Comparison of ENCODE assay signal across 24 mouse cellular contexts in genomic region chr4:57103830-57104229, GRCm38 (mm10). TPM values are rescaled to one million over a fixed set of nuclear protein-coding genes. Genes with fewer than 3 reads are reported as not detected.
A peak's percentile ranks its signal among the peaks of the same experiment; 100 is the strongest.
DNase-seq lines count a peak whose midpoint lies in the region; ATAC-seq and TF ChIP-seq lines count a peak whose summit lies in the region.
"Had no signal": no experiment of that assay in that cellular context is flagged by ENCODE, and none has a peak within 500 bp of the region (broad histone marks: within the 10 kb centered on the region; RNA-seq: fewer than 3 reads in every experiment).

No protein-coding gene starts in this region.

- no peaks in the 10 kb centered on the region for H3K9me3 ChIP-seq in kidney, embryonic 16.5 days (ENCODE audit: low read length)
- H3K9me3 ChIP-seq: embryonic facial prominence, embryonic 13.5 days; limb, embryonic 10.5 days; midbrain, embryonic 15.5 days; neural tube, embryonic 12.5 days had no signal

- ATAC-seq in common myeloid progenitor, adult 5-6 weeks (replicated peaks; ENCODE audit: low read depth, poor library complexity, severe bottlenecking): peak; percentile 85
- ATAC-seq in kidney, embryonic 16.5 days (ENCODE audit: low FRiP score, low TSS enrichment): no peak
- ATAC-seq: hindbrain, embryonic 16.5 days; midbrain, embryonic 15.5 days had no signal

- no peak overlapping the region for H3K9ac ChIP-seq in kidney, embryonic 16.5 days (replicated peaks; ENCODE audit: low read length)
- H3K9ac ChIP-seq: embryonic facial prominence, embryonic 13.5 days; midbrain, embryonic 15.5 days; neural tube, embryonic 12.5 days had no signal

- peaks cover 29% of the 10 kb centered on the region for H3K4me1 ChIP-seq in cerebellum, adult 2 months (ENCODE audit: control insufficient read depth, insufficient read depth, low read length)
- H3K4me1 ChIP-seq in kidney, embryonic 16.5 days (ENCODE audit: insufficient read depth, low read length): no peaks in the 10 kb centered on the region
- H3K4me1 ChIP-seq: limb, embryonic 10.5 days; midbrain, embryonic 15.5 days; neural tube, embryonic 12.5 days had no signal

- DNase-seq in cerebellum, postnatal 10 days: peak; percentile 41 to 51
- no peak for DNase-seq in cerebellum, adult 2 months
- peak; percentile 52 for DNase-seq in 416B (ENCODE audit: low read depth)
- peak; percentile 19 for DNase-seq in naive thymus-derived CD4-positive, alpha-beta T cell, adult 2 months (ENCODE audit: low read depth)
- no peak for DNase-seq in layer of hippocampus, postnatal 25 days (ENCODE audit: extremely low spot score in 1 of 2, low spot score in 1 of 2)
- no peak for DNase-seq in left cerebral cortex, adult 18-20 months (ENCODE audit: low spot score in 2 of 2)
- DNase-seq: cerebellum, adult 11 months; gastrocnemius, postnatal 36 days; heart, postnatal 14 days; kidney, adult 2 months; kidney, postnatal 36 days; layer of hippocampus, adult 9-11 months; lung, adult 2 months; lung, postnatal 4 days; thymus, postnatal 36 days had no signal

- no peak overlapping the region for H3K4me3 ChIP-seq in cerebellum, adult 2 months (replicated peaks; ENCODE audit: insufficient read depth, low read depth, low read length)
- no peak overlapping the region for H3K4me3 ChIP-seq in kidney, embryonic 16.5 days (ENCODE audit: low read length)
- H3K4me3 ChIP-seq: embryonic facial prominence, embryonic 13.5 days; limb, embryonic 10.5 days; midbrain, embryonic 15.5 days; neural tube, embryonic 12.5 days had no signal

- 34% methylated on average over 5 of the region's 5 CpGs for WGBS in cerebellum, adult 2 months
- 66% methylated on average over 4 of the region's 5 CpGs for WGBS in kidney, embryonic 16.5 days

- TF ChIP-seq CTCF in cerebellum, adult 2 months (IDR thresholded peaks at IDR 0.05; ENCODE audit: borderline replicate concordance, insufficient read depth, low read depth, low read length): no peak

- H3K27me3 ChIP-seq in cerebellum, adult 2 months (ENCODE audit: control insufficient read depth, insufficient read depth, low read length): no peaks in the 10 kb centered on the region
- H3K27me3 ChIP-seq in kidney, embryonic 16.5 days (ENCODE audit: insufficient read depth, low read length): no peaks in the 10 kb centered on the region
- H3K27me3 ChIP-seq: embryonic facial prominence, embryonic 13.5 days; midbrain, embryonic 15.5 days; neural tube, embryonic 12.5 days had no signal

- H3K36me3 ChIP-seq in kidney, embryonic 16.5 days (ENCODE audit: insufficient read depth, low read length): no peaks in the 10 kb centered on the region
- H3K36me3 ChIP-seq: limb, embryonic 10.5 days; midbrain, embryonic 15.5 days; neural tube, embryonic 12.5 days had no signal

- TF ChIP-seq POLR2A in cerebellum, adult 2 months (IDR thresholded peaks at IDR 0.05; ENCODE audit: borderline replicate concordance, insufficient read depth, low read length): no peak

- H3K4me2 ChIP-seq in kidney, embryonic 16.5 days (replicated peaks; ENCODE audit: low read depth, low read length): no peak overlapping the region
- H3K4me2 ChIP-seq: embryonic facial prominence, embryonic 13.5 days; heart, embryonic 11.5 days; liver, embryonic 11.5 days; midbrain, embryonic 15.5 days; neural tube, embryonic 12.5 days had no signal

- no peak overlapping the region for H3K27ac ChIP-seq in cerebellum, adult 2 months (ENCODE audit: insufficient read depth, low read length)
- no peak overlapping the region for H3K27ac ChIP-seq in kidney, embryonic 16.5 days (ENCODE audit: low read length)
- H3K27ac ChIP-seq: embryonic facial prominence, embryonic 13.5 days; limb, embryonic 10.5 days; midbrain, embryonic 15.5 days; neural tube, embryonic 12.5 days had no signal

RNA-seq across cellular contexts. Expression of gene Epb41l4b, which starts 39.4 kb away (rescaled TPM):
- polyA plus RNA-seq in cerebellum, adult 2 months (2012; rRNA removed): 37.4 and 40.4 TPM in 2 replicates
- 14.6 and 20.4 TPM in 2 replicates for total RNA-seq in common myeloid progenitor, adult 5-6 weeks (2017)
- 10 to 100 TPM; 19.0 to 21.0 TPM for total RNA-seq in layer of hippocampus, postnatal 25 days (2021)
- polyA plus RNA-seq in kidney, embryonic 16.5 days (2015; fragmentation: Nextera tagmentation; extraction: Ambion mirVana): 2.0 and 2.5 TPM in 2 replicates
- 10 to 100 TPM; 38.0 to 39.5 TPM for total RNA-seq in left cerebral cortex, adult 18-20 months (2021)

Comparison
In these comparisons a context has a peak if more than half of its experiments do, and no peak if none do; other contexts are left out.
1. DNase-seq: peak in cerebellum, postnatal 10 days (2 of 2), 416B (single experiment) and naive thymus-derived CD4-positive, alpha-beta T cell, adult 2 months (single experiment); none in cerebellum, adult 2 months (0 of 2), layer of hippocampus, postnatal 25 days (0 of 2) and left cerebral cortex, adult 18-20 months (0 of 2).